Mouse (Mus musculus) C2C12 (cell line): ENCODE data around the gene Ap2m1. TPM values are rescaled to one million over a fixed set of nuclear protein-coding genes. Genes with fewer than 3 reads are reported as not detected.
A peak's percentile ranks its signal among the peaks of the same experiment; 100 is the strongest.
"Not testable (repeated sequence)": the region's sequence is repeated elsewhere in the genome, so short reads cannot be mapped to it uniquely, and the experiment has no call there.

Source experiments
- H3K27me3 ChIP-seq: one replicate; pipeline ENCODE4 v1.6.1; 2011; ENCODE audit not compliant: control insufficient read depth, insufficient read depth, insufficient read length
- H3K36me3 ChIP-seq: one replicate; pipeline ENCODE4 v1.6.1; 2011; ENCODE audit not compliant: control insufficient read depth, insufficient read depth
- H3K4me3 ChIP-seq: one replicate; pipeline ENCODE4 v1.5.1; 2011; ENCODE audit warnings: mild to moderate bottlenecking, control low read depth; ENCODE audit not compliant: poor library complexity, insufficient read depth, severe bottlenecking
- H3K79me2 ChIP-seq: one replicate; pipeline ENCODE4 v1.6.1; 2011; ENCODE audit not compliant: control insufficient read depth, insufficient read depth
- H3K79me3 ChIP-seq: one replicate; pipeline ENCODE4 v1.6.1; 2011; ENCODE audit warnings: low read depth, control low read depth
- H3ac ChIP-seq: one replicate; pipeline ENCODE3; 2011; ENCODE audit warnings: low read depth; ENCODE audit not compliant: control insufficient read depth, insufficient read length
- CEBPB ChIP-seq: IDR thresholded peaks from one replicate; pipeline ENCODE4 v1.6.1; 2011; ENCODE audit warnings: low read depth, mild to moderate bottlenecking, control low read depth, moderate library complexity
- CTCF ChIP-seq: IDR thresholded peaks from one replicate; pipeline ENCODE4 v1.5.1; 2011; ENCODE audit not compliant: control insufficient read depth, insufficient read depth, insufficient read length
- FOSL1 ChIP-seq: IDR thresholded peaks from one replicate; pipeline ENCODE4 v1.8.0; 2011; ENCODE audit warnings: mild to moderate bottlenecking, low read length; ENCODE audit not compliant: poor library complexity, insufficient read depth, severe bottlenecking
- MAX ChIP-seq: IDR thresholded peaks from one replicate; pipeline ENCODE4 v1.6.1; 2011; ENCODE audit warnings: mild to moderate bottlenecking, control low read depth
- MYOD1 ChIP-seq: IDR thresholded peaks from one replicate; pipeline ENCODE4 v1.6.1; 2011; ENCODE audit warnings: low read depth; ENCODE audit not compliant: control insufficient read depth, insufficient read length
- MYOG ChIP-seq: IDR thresholded peaks from one replicate; pipeline ENCODE4 v1.6.1; 2011; ENCODE audit not compliant: control insufficient read depth, insufficient read length; ENCODE audit errors: extremely low read depth
- USF1 ChIP-seq: IDR thresholded peaks from one replicate; pipeline ENCODE4 v1.6.1; 2011; ENCODE audit warnings: low read depth, mild to moderate bottlenecking, control low read depth, moderate library complexity
- long read RNA-seq, 2 experiments: library from polyadenylated mRNA; unstranded; transcript quantifications; one replicate each; pipeline ENCODE4 v2.0.0; 2019 to 2020
- polyA plus RNA-seq: library from polyadenylated mRNA; unstranded; fragments of >200 nt; fragmentation: generic; extraction: Trizol; gene quantifications from one replicate; pipeline ENCODE4 v1.2.1, GENCODE M21; 2012; ENCODE audit warnings: missing spikeins

Ap2m1 gene
- polyA plus RNA-seq: 556 TPM
- long read RNA-seq, experiment 1, transcript Ap2m1-202 (11 exons, 2,080 nt): major isoform, 149 of 201 reads
- long read RNA-seq, experiment 1, partial matches to known transcripts: 30 of 201 reads
- long read RNA-seq, experiment 1, other reads (novel, unspliced or antisense): 16 of 201 reads
- long read RNA-seq, experiment 2, transcript Ap2m1-202 (11 exons, 2,080 nt): major isoform, 944 of 1,028 reads
- long read RNA-seq, experiment 2, partial matches to known transcripts: 15 of 1,028 reads
- long read RNA-seq, experiment 2, other reads (novel, unspliced or antisense): 69 of 1,028 reads

GRCm38 (mm10) chr16:20535296-20536080 lies at the start of gene Ap2m1:
Ap2m1 (plus strand) TSS chr16:20535478.
- no peaks in the 10 kb centered on the region for H3K27me3 ChIP-seq
- TF ChIP-seq MYOG (no peak), MAX (peak; percentile 98), USF1 (peak; percentile 99)
- H3K4me3 ChIP-seq: peak within 1 kb of the TSS; percentile 86
- peaks cover 54% of the 10 kb centered on the region for H3K36me3 ChIP-seq
- peak within 1 kb of the TSS; percentile 65 for H3ac ChIP-seq
- peaks cover 35% of the 10 kb centered on the region for H3K79me3 ChIP-seq
- H3K79me2 ChIP-seq: peaks cover 48% of the 10 kb centered on the region

- H3ac ChIP-seq: no peak overlapping the region
- H3K27me3 ChIP-seq: no peaks in the 10 kb centered on the region
- H3K4me3 ChIP-seq: no peak overlapping the region
- no peaks in the 10 kb centered on the region for H3K36me3 ChIP-seq
- TF ChIP-seq CEBPB: no peak
- no peak for TF ChIP-seq MAX
- no peak for TF ChIP-seq MYOG
- TF ChIP-seq USF1: no peak
- no peak for TF ChIP-seq MYOD1
- TF ChIP-seq FOSL1: no peak
- TF ChIP-seq CTCF: no peak
- H3K79me2 ChIP-seq: no peaks in the 10 kb centered on the region
- no peaks in the 10 kb centered on the region for H3K79me3 ChIP-seq
Observed at GRCm38 (mm10) chr16:20486048-20486447, 49.2 kb upstream of the Ap2m1 start.

- Histone ChIP-seq H3K4me3 (no peak overlapping the region), H3K36me3 (no peaks in the 10 kb centered on the region), H3K79me2 (no peaks in the 10 kb centered on the region), H3K79me3 (no peaks in the 10 kb centered on the region), H3ac (no peak overlapping the region), H3K27me3 (no peaks in the 10 kb centered on the region)
- TF ChIP-seq MAX: no peak
- TF ChIP-seq MYOG: no peak
- no peak for TF ChIP-seq USF1
- no peak for TF ChIP-seq CTCF
- TF ChIP-seq FOSL1: no peak
- no peak for TF ChIP-seq MYOD1
- no peak for TF ChIP-seq CEBPB
Observed at GRCm38 (mm10) chr16:20488151-20488550, 47.1 kb upstream of the Ap2m1 start.

GRCm38 (mm10) chr16:20488751-20489150 lies 46.5 kb upstream of the Ap2m1 start:
- H3K79me2 ChIP-seq, H3K27me3 ChIP-seq, H3K36me3 ChIP-seq, H3ac ChIP-seq, H3K79me3 ChIP-seq, H3K4me3 ChIP-seq: not testable (repeated sequence)

- H3K79me3 ChIP-seq: no peaks in the 10 kb centered on the region
- no peak overlapping the region for H3ac ChIP-seq
- no peak overlapping the region for H3K4me3 ChIP-seq
- H3K36me3 ChIP-seq: no peaks in the 10 kb centered on the region
- H3K79me2 ChIP-seq: no peaks in the 10 kb centered on the region
- no peaks in the 10 kb centered on the region for H3K27me3 ChIP-seq
- no peak for TF ChIP-seq FOSL1
- TF ChIP-seq CTCF: no peak
- TF ChIP-seq USF1: no peak
- TF ChIP-seq MYOD1: no peak
Observed at GRCm38 (mm10) chr16:20489233-20489632, 46.0 kb upstream of the Ap2m1 start.

GRCm38 (mm10) chr16:20490581-20490980 lies 44.7 kb upstream of the Ap2m1 start:
- Histone ChIP-seq H3K4me3 (no peak overlapping the region), H3K27me3 (no peaks in the 10 kb centered on the region), H3K79me2 (no peaks in the 10 kb centered on the region), H3K36me3 (no peaks in the 10 kb centered on the region), H3ac (no peak overlapping the region), H3K79me3 (no peaks in the 10 kb centered on the region)
- TF ChIP-seq MYOG (no peak), FOSL1 (no peak), USF1 (no peak), CTCF (peak; percentile 43), MYOD1 (no peak)
